ENCODE assay signal across 13 mouse cellular contexts in the genomic region with DNA sequence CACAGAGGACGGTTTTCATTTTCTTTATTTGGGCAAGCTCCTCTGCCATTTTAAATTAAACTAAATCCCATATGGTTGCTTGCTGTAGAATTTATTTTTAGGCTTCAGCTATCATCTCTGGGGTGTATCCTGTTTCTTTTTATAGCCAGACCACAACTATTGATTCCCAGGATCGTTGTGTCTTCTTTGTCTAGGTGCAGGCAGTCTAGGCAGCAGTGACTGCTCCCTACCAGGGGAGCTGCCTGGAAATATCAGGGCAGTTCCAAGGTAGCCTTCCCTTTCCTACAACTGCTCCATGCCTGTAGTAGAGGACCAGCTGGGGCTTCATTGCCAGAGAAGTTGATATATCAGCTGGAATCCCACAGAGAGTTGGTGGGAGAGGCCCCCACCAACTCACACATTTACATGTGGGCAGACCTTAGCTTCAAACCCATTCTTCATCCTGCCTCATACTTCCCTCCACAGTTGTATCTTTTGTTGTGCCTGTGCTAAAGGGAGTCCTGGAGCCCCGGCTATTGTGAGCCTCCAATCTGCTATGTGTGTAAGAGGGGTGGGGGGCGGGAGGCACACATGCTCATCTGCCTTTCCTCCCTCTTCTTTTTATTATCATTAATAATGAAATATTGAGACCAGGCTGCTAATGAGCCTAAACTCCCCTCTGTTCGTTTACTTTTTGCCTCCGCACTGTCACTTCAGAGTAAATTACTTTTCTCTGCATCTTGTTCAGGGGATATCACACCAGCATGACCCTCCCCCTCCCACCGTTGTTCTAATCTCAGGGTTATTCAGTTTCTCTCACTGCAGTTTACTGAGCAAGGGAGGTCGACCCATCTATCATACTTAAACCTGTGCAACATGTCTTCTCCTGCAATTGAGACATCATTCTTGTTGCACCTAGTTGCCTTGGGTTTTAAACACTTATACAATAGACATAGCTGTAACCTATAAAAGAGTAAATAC.
A peak's percentile ranks its signal among the peaks of the same experiment; 100 is the strongest.
DNase-seq lines count a peak whose midpoint lies in the region; ATAC-seq lines count a peak whose summit lies in the region.
"Had no signal": no experiment of that assay in that cellular context is flagged by ENCODE, and none has a peak within 500 bp of the region (broad histone marks: within the 10 kb centered on the region; RNA-seq: fewer than 3 reads in every experiment).

No protein-coding gene starts in this region.

- no peak overlapping the region for H3K4me3 ChIP-seq in midbrain, embryonic 11.5 days (ENCODE audit: low read depth, low read length)
- H3K4me3 ChIP-seq in midbrain, embryonic 16.5 days (ENCODE audit: low read depth, low read length): no peak overlapping the region
- no peak overlapping the region for H3K4me3 ChIP-seq in forebrain, embryonic 12.5 days (replicated peaks)
- no peak overlapping the region for H3K4me3 ChIP-seq in hindbrain, embryonic 14.5 days (replicated peaks; ENCODE audit: low read length)
- H3K4me3 ChIP-seq: heart, adult 2 months; limb, embryonic 10.5 days; liver, embryonic 15.5 days; myocyte had no signal

- H3K4me1 ChIP-seq in midbrain, embryonic 11.5 days (ENCODE audit: control insufficient read depth, insufficient read depth, low read length): no peaks in the 10 kb centered on the region
- peaks cover 4% of the 10 kb centered on the region; the same call in 1 of the 2 replicates for H3K4me1 ChIP-seq in midbrain, embryonic 16.5 days (ENCODE audit: control insufficient read depth, insufficient read depth, low read length)
- peaks cover 13% of the 10 kb centered on the region for H3K4me1 ChIP-seq in forebrain, embryonic 12.5 days
- peaks cover 13% of the 10 kb centered on the region for H3K4me1 ChIP-seq in hindbrain, embryonic 14.5 days (replicated peaks; ENCODE audit: control insufficient read depth, insufficient read depth, low read length)
- H3K4me1 ChIP-seq: limb, embryonic 10.5 days; liver, embryonic 15.5 days had no signal

- H3K27ac ChIP-seq in midbrain, embryonic 11.5 days (ENCODE audit: low read depth, low read length): no peak overlapping the region
- no peak overlapping the region for H3K27ac ChIP-seq in midbrain, embryonic 16.5 days (ENCODE audit: low read length)
- H3K27ac ChIP-seq in forebrain, embryonic 12.5 days: 0 out of 2 replicates have a peak overlapping the region, but pooled peaks have one; percentile 46
- peak overlapping the region; percentile 46 for H3K27ac ChIP-seq in hindbrain, embryonic 14.5 days
- H3K27ac ChIP-seq: heart, adult 2 months; limb, embryonic 10.5 days; liver, embryonic 15.5 days had no signal

- no peak overlapping the region for H3K9ac ChIP-seq in midbrain, embryonic 11.5 days (ENCODE audit: low read length)
- no peak overlapping the region for H3K9ac ChIP-seq in midbrain, embryonic 16.5 days (ENCODE audit: low read depth, low read length)
- H3K9ac ChIP-seq in forebrain, embryonic 12.5 days: no peak overlapping the region
- H3K9ac ChIP-seq in hindbrain, embryonic 14.5 days: no peak overlapping the region
- H3K9ac ChIP-seq: liver, embryonic 15.5 days had no signal

- WGBS in midbrain, embryonic 11.5 days: 50% methylated on average over 8 of the region's 8 CpGs
- 40% methylated on average over 8 of the region's 8 CpGs for WGBS in midbrain, embryonic 16.5 days
- WGBS in forebrain, embryonic 12.5 days: 38% methylated on average over 8 of the region's 8 CpGs
- WGBS in hindbrain, embryonic 14.5 days: 30% methylated on average over 8 of the region's 8 CpGs

- no peaks in the 10 kb centered on the region for H3K9me3 ChIP-seq in midbrain, embryonic 11.5 days (ENCODE audit: control insufficient read depth, low read length)
- no peaks in the 10 kb centered on the region for H3K9me3 ChIP-seq in midbrain, embryonic 16.5 days (replicated peaks; ENCODE audit: control insufficient read depth, low read length, poor library complexity, severe bottlenecking)
- H3K9me3 ChIP-seq in forebrain, embryonic 12.5 days: no peaks in the 10 kb centered on the region
- no peaks in the 10 kb centered on the region for H3K9me3 ChIP-seq in hindbrain, embryonic 14.5 days (ENCODE audit: control insufficient read depth, low read length)
- H3K9me3 ChIP-seq: limb, embryonic 10.5 days; liver, embryonic 15.5 days had no signal

- H3K4me2 ChIP-seq in midbrain, embryonic 11.5 days: no peak overlapping the region
- H3K4me2 ChIP-seq in midbrain, embryonic 16.5 days (ENCODE audit: low read length): no peak overlapping the region
- no peak overlapping the region for H3K4me2 ChIP-seq in forebrain, embryonic 12.5 days
- no peak overlapping the region for H3K4me2 ChIP-seq in hindbrain, embryonic 14.5 days (replicated peaks)
- H3K4me2 ChIP-seq: liver, embryonic 15.5 days had no signal

- peak; percentile 58 for ATAC-seq in midbrain, embryonic 11.5 days (ENCODE audit: low FRiP score)
- no peak for ATAC-seq in midbrain, embryonic 16.5 days
- peak; percentile 53; the same call in 1 of the 2 replicates for ATAC-seq in forebrain, embryonic 12.5 days (ENCODE audit: low FRiP score)
- ATAC-seq in hindbrain, embryonic 14.5 days (ENCODE audit: low FRiP score): peak; percentile 57; the same call in 1 of the 2 replicates

- DNase-seq in midbrain, embryonic 11.5 days (ENCODE audit: low spot score, missing footprints): peak; percentile 83
- no peak for DNase-seq in hindbrain, embryonic 14.5 days (ENCODE audit: low spot score)
- peak; percentile 40 for DNase-seq in telencephalon, adult 2 months (ENCODE audit: low read depth, low spot score)
- no peak for DNase-seq in adrenal gland, postnatal 14 days
- no peak for DNase-seq in layer of hippocampus, adult 11-12 months (ENCODE audit: low spot score)
- DNase-seq: adrenal gland, postnatal 36 days; cerebellum, adult 11-12 months; heart, adult 2 months had no signal

- no peaks in the 10 kb centered on the region for H3K27me3 ChIP-seq in midbrain, embryonic 11.5 days (ENCODE audit: control insufficient read depth, insufficient read depth, low read length)
- H3K27me3 ChIP-seq in midbrain, embryonic 16.5 days (ENCODE audit: control insufficient read depth, insufficient read depth, low read depth, low read length): no peaks in the 10 kb centered on the region
- H3K27me3 ChIP-seq in forebrain, embryonic 12.5 days: no peaks in the 10 kb centered on the region
- H3K27me3 ChIP-seq in hindbrain, embryonic 14.5 days (ENCODE audit: control insufficient read depth, insufficient read depth, low read length): no peaks in the 10 kb centered on the region
- H3K27me3 ChIP-seq: liver, embryonic 15.5 days had no signal

- no peaks in the 10 kb centered on the region for H3K36me3 ChIP-seq in midbrain, embryonic 11.5 days (ENCODE audit: control insufficient read depth, insufficient read depth, low read length)
- no peaks in the 10 kb centered on the region for H3K36me3 ChIP-seq in midbrain, embryonic 16.5 days (ENCODE audit: control insufficient read depth, insufficient read depth, low read length)
- H3K36me3 ChIP-seq in forebrain, embryonic 12.5 days (replicated peaks): no peaks in the 10 kb centered on the region
- no peaks in the 10 kb centered on the region for H3K36me3 ChIP-seq in hindbrain, embryonic 14.5 days (replicated peaks; ENCODE audit: control insufficient read depth, insufficient read depth)
- H3K36me3 ChIP-seq: limb, embryonic 10.5 days; liver, embryonic 15.5 days had no signal

Comparison
In these comparisons a context has a peak if more than half of its experiments do, and no peak if none do; other contexts are left out.
1. DNase-seq: peak in midbrain, embryonic 11.5 days (single experiment) and telencephalon, adult 2 months (single experiment); none in hindbrain, embryonic 14.5 days (single experiment), adrenal gland, postnatal 14 days (single experiment) and layer of hippocampus, adult 11-12 months (single experiment).
2. H3K27ac ChIP-seq: peak in forebrain, embryonic 12.5 days (single experiment) and hindbrain, embryonic 14.5 days (single experiment); none in midbrain, embryonic 11.5 days (single experiment) and midbrain, embryonic 16.5 days (single experiment).